Mouse (Mus musculus) erythroblast, embryonic 14.5 days (primary cell): ENCODE results near the gene Kcnip2.

Experiments
- GATA1 ChIP-seq: IDR thresholded peaks from 2 replicates; pipeline ENCODE4 v1.6.1; 2012; ENCODE audit warnings: low read length, inconsistent platforms, mixed read lengths
- TAL1 ChIP-seq: IDR thresholded peaks from 3 replicates; pipeline ENCODE4 v1.6.1; 2012; ENCODE audit warnings: low read length, inconsistent platforms, mixed read lengths

GRCm38 (mm10) chr19:45802702-45803101 lies 13.2 kb downstream of the Kcnip2 start:
- no peak for TF ChIP-seq TAL1
- TF ChIP-seq GATA1, result no peak
